Mouse (Mus musculus) G1E (cell line): Measurements from ENCODE around the gene Ano2.

Experiments
- CTCF ChIP-seq: IDR thresholded peaks from 2 replicates; pipeline ENCODE4 v1.5.1; 2012; ENCODE audit warnings: low read depth, low read length, inconsistent platforms, mixed read lengths
- GATA2 ChIP-seq: IDR thresholded peaks from 2 replicates; pipeline ENCODE4 v1.6.1; 2012; ENCODE audit warnings: low read depth, low read length, inconsistent platforms, borderline replicate concordance
- POLR2AphosphoS5 ChIP-seq: IDR thresholded peaks from 2 replicates; pipeline ENCODE4 v1.6.1; 2012; ENCODE audit warnings: low read depth, low read length, inconsistent platforms; ENCODE audit not compliant: insufficient replicate concordance
- TAL1 ChIP-seq: conservative IDR thresholded peaks from 2 replicates; pipeline ENCODE4 v1.6.1; 2012; ENCODE audit warnings: low read depth, low read length, inconsistent platforms, mixed read lengths

GRCm38 (mm10) chr6:125879306-125879705, 189.1 kb downstream of the Ano2 start:
- no peak for TF ChIP-seq CTCF
- TF ChIP-seq TAL1 = no peak
- TF ChIP-seq GATA2 = no peak
- TF ChIP-seq POLR2AphosphoS5 = no peak
